Mouse (Mus musculus) stomach, embryonic 16.5 days (tissue): ENCODE data around the gene Tbc1d9b. TPM values are rescaled to one million over a fixed set of nuclear protein-coding genes. Genes with fewer than 3 reads are reported as not detected.

Experiments used
- ATAC-seq: fragments of 200-750 bp; cut with Nextera tagmentation; 2 replicates; pipeline ENCODE4 v1.8.0; 2017; ENCODE audit warnings: moderate number of reproducible peaks, moderate TSS enrichment; ENCODE audit not compliant: insufficient read depth, low FRiP score
- H3K27ac ChIP-seq: fragments of 300-500 bp; sonication (generic); 2 replicates; pipeline ENCODE4 v1.5.1; 2014; ENCODE audit warnings: low read length
- H3K27me3 ChIP-seq: fragments of 300-500 bp; sonication (generic); 2 replicates; pipeline ENCODE4 v1.6.1; 2014; ENCODE audit warnings: low read length, control low read depth, mixed read lengths; ENCODE audit not compliant: control insufficient read depth, insufficient read depth
- H3K36me3 ChIP-seq: fragments of 300-500 bp; sonication (generic); 2 replicates; pipeline ENCODE4 v1.6.1; 2014; ENCODE audit warnings: low read length; ENCODE audit not compliant: control insufficient read depth, insufficient read depth
- H3K4me1 ChIP-seq: fragments of 300-500 bp; sonication (generic); 2 replicates; pipeline ENCODE4 v1.6.1; 2014; ENCODE audit warnings: low read length, control low read depth, mixed read lengths; ENCODE audit not compliant: control insufficient read depth, insufficient read depth
- H3K4me2 ChIP-seq: fragments of 300-500 bp; sonication (generic); 2 replicates; pipeline ENCODE4 v1.6.1; 2014; ENCODE audit warnings: low read depth, low read length, mixed read lengths
- H3K4me3 ChIP-seq: fragments of 300-500 bp; sonication (generic); replicated peaks from 2 replicates; pipeline ENCODE4 v1.5.1; 2014; ENCODE audit warnings: mild to moderate bottlenecking, low read length
- H3K9ac ChIP-seq: fragments of 300-500 bp; sonication (generic); 2 replicates; pipeline ENCODE4 v1.6.1; 2014; ENCODE audit warnings: low read length
- H3K9me3 ChIP-seq: fragments of 300-500 bp; sonication (generic); replicated peaks from 2 replicates; pipeline ENCODE4 v1.6.1; 2016; ENCODE audit warnings: low read length, control low read depth; ENCODE audit not compliant: control insufficient read depth
- WGBS: fragments of 180-500 bp; shearing (Covaris S2); extraction: QIAGEN DNeasy Blood & Tissue Kit; methylation state at CpG from one replicate; pipeline ENCODE4 v1.1.7; 2014; 5-methylcytosine and 5-hydroxymethylcytosine counted together
- polyA plus RNA-seq: library from polyadenylated mRNA; unstranded; fragments of >200 nt; fragmentation: Nextera tagmentation; extraction: Ambion mirVana; gene quantifications from 2 replicates; pipeline ENCODE4 v1.2.1, GENCODE M21; 2015

The Tbc1d9b gene
- polyA plus RNA-seq, 1 experiment from 2014 or later: 35.9 TPM

GRCm38 (mm10) chr11:50216724-50217366 lies 85.6 kb downstream of the Tbc1d9b start:
- H3K9me3 ChIP-seq: no peaks in the 10 kb centered on the region
- H3K27me3 ChIP-seq: no peaks in the 10 kb centered on the region
- H3K4me2 ChIP-seq: no peak overlapping the region
- 74% methylated on average over 4 of the region's 4 CpGs for WGBS
- H3K9ac ChIP-seq: no peak overlapping the region
- no peak overlapping the region for H3K4me3 ChIP-seq
- no peaks in the 10 kb centered on the region for H3K36me3 ChIP-seq
- no peak overlapping the region for H3K27ac ChIP-seq
- no peak for ATAC-seq
- H3K4me1 ChIP-seq: peaks cover 17% of the 10 kb centered on the region

DNA sequence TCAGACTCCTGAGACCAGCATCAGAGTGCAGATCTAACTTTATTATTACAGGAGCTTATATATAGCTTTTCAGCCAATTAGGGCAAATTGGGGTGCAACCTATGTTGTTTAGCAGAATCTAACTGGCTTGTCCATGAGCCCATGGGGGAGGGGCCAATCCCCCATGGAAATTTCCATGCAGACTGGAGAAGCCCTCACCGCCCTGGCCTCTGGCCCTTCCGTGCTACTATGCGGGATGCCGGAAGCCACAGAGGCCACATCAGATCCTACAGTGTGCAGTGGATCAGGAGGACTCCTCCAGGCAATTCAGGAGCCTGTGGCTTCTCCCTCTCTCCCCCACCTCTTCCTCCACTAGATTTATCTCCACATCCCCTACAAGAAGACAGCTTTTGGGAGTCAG lies 86.6 kb downstream of the Tbc1d9b start:
- H3K4me2 ChIP-seq: no peak overlapping the region
- no peak for ATAC-seq
- WGBS: 61% methylated on average over 4 of the region's 4 CpGs
- H3K36me3 ChIP-seq: no peaks in the 10 kb centered on the region
- no peaks in the 10 kb centered on the region for H3K9me3 ChIP-seq
- no peak overlapping the region for H3K27ac ChIP-seq
- H3K4me1 ChIP-seq: peaks cover 14% of the 10 kb centered on the region
- no peak overlapping the region for H3K4me3 ChIP-seq
- no peaks in the 10 kb centered on the region for H3K27me3 ChIP-seq
- no peak overlapping the region for H3K9ac ChIP-seq

- no peak for ATAC-seq
- no peak overlapping the region for H3K9ac ChIP-seq
- no peak overlapping the region for H3K4me2 ChIP-seq
- WGBS: 49% methylated on average over 2 of the region's 2 CpGs
- H3K36me3 ChIP-seq: no peaks in the 10 kb centered on the region
- peaks cover 16% of the 10 kb centered on the region for H3K4me1 ChIP-seq
- H3K27ac ChIP-seq: no peak overlapping the region
- no peaks in the 10 kb centered on the region for H3K27me3 ChIP-seq
- no peak overlapping the region for H3K4me3 ChIP-seq
- no peaks in the 10 kb centered on the region for H3K9me3 ChIP-seq
These were observed 88.6 kb downstream of the Tbc1d9b start for GRCm38 (mm10) chr11:50219833-50220232.

Other genes starting within 250 kb of the Tbc1d9b start
- 0.40 and 0.50 TPM in 2 replicates for gene Rasgef1c, start 229.6 kb upstream of the Tbc1d9b start, polyA plus RNA-seq
- gene Rnf130, start 106.0 kb upstream of the Tbc1d9b start, polyA plus RNA-seq: 18.9 and 21.3 TPM in 2 replicates
- gene Mrnip, start 43.0 kb downstream of the Tbc1d9b start, polyA plus RNA-seq: 11.9 and 12.5 TPM in 2 replicates
- 202 and 225 TPM in 2 replicates for gene Sqstm1, start 79.4 kb downstream of the Tbc1d9b start, polyA plus RNA-seq
- 5.6 and 5.9 TPM in 2 replicates for gene Mgat4b, start 79.5 kb downstream of the Tbc1d9b start, polyA plus RNA-seq
- gene Ltc4s, start 107.2 kb downstream of the Tbc1d9b start, polyA plus RNA-seq: 3.5 and 5.9 TPM in 2 replicates
- 4.1 and 4.7 TPM in 2 replicates for gene Maml1, start 160.9 kb downstream of the Tbc1d9b start, polyA plus RNA-seq
- gene Canx, start 194.3 kb downstream of the Tbc1d9b start, polyA plus RNA-seq: 341 and 342 TPM in 2 replicates
- gene Cby3, start 223.1 kb downstream of the Tbc1d9b start, polyA plus RNA-seq: 0.19 and 0.46 TPM in 2 replicates
- 346 and 352 TPM in 2 replicates for gene Hnrnph1, start 245.6 kb downstream of the Tbc1d9b start, polyA plus RNA-seq